Mouse (Mus musculus) stomach, postnatal 0 days (tissue): Measurements from ENCODE around the gene Prpf6. TPM values are rescaled to one million over a fixed set of nuclear protein-coding genes. Genes with fewer than 3 reads are reported as not detected.

ENCODE experiments used
- ATAC-seq: fragments of 200-750 bp; cut with Nextera tagmentation; 2 replicates; pipeline ENCODE4 v1.8.0; 2017; ENCODE audit not compliant: low FRiP score, low TSS enrichment
- DNase-seq: peaks from one replicate; pipeline ENCODE4 v3.0.0-alpha.2; 2016; ENCODE audit warnings: low spot score
- H3K27ac ChIP-seq: fragments of 300-500 bp; sonication (generic); replicated peaks from 2 replicates; pipeline ENCODE4 v1.5.1; 2014; ENCODE audit warnings: mild to moderate bottlenecking, control low read depth
- H3K27me3 ChIP-seq: fragments of 300-500 bp; sonication (generic); 2 replicates; pipeline ENCODE4 v1.6.1; 2014; ENCODE audit warnings: low read length; ENCODE audit not compliant: control insufficient read depth, insufficient read depth
- H3K36me3 ChIP-seq: fragments of 300-500 bp; sonication (generic); 2 replicates; pipeline ENCODE4 v1.6.1; 2014; ENCODE audit warnings: low read length, mixed read lengths; ENCODE audit not compliant: control insufficient read depth, insufficient read depth
- H3K4me1 ChIP-seq: fragments of 300-500 bp; sonication (generic); replicated peaks from 2 replicates; pipeline ENCODE4 v1.6.1; 2014; ENCODE audit warnings: antibody characterized with exemption; ENCODE audit not compliant: control insufficient read depth, insufficient read depth
- H3K4me2 ChIP-seq: fragments of 300-500 bp; sonication (generic); replicated peaks from 2 replicates; pipeline ENCODE4 v1.6.1; 2014; ENCODE audit warnings: low read depth, mild to moderate bottlenecking, control low read depth, moderate library complexity
- H3K4me3 ChIP-seq: fragments of 300-500 bp; sonication (generic); 2 replicates; pipeline ENCODE4 v1.5.1; 2014; ENCODE audit warnings: low read depth, low read length, control low read depth
- H3K9ac ChIP-seq: fragments of 300-500 bp; sonication (generic); 2 replicates; pipeline ENCODE4 v1.6.1; 2014; ENCODE audit warnings: mild to moderate bottlenecking, low read length, control low read depth, mixed read lengths
- H3K9me3 ChIP-seq: fragments of 300-500 bp; sonication (generic); 2 replicates; pipeline ENCODE4 v1.6.1; 2016; ENCODE audit warnings: low read length; ENCODE audit not compliant: control insufficient read depth
- CTCF ChIP-seq: IDR thresholded peaks from 2 replicates; pipeline ENCODE4 v1.5.1; 2016; ENCODE audit warnings: antibody characterized with exemption, low read depth, mild to moderate bottlenecking, moderate library complexity
- EP300 ChIP-seq: optimal IDR thresholded peaks from 2 replicates; pipeline ENCODE3; 2016; ENCODE audit warnings: antibody characterized with exemption
- WGBS: fragments of 180-500 bp; shearing (Covaris S2); extraction: QIAGEN DNeasy Blood & Tissue Kit; methylation state at CpG from one replicate; pipeline ENCODE4 v1.1.7; 2014; 5-methylcytosine and 5-hydroxymethylcytosine counted together
- microRNA-seq: library from miRNA; unstranded; fragments of <30 nt; microRNA quantifications from one replicate; pipeline ENCODE4, GENCODE M21; 2016
- polyA plus RNA-seq: library from polyadenylated mRNA; unstranded; fragments of >200 nt; fragmentation: Nextera tagmentation; extraction: Ambion mirVana; gene quantifications from 2 replicates; pipeline ENCODE4 v1.2.1, GENCODE M21; 2015

Prpf6 gene
- polyA plus RNA-seq, 1 experiment from 2014 or later = 28.3 TPM

GRCm38 (mm10) chr2:181694581-181694980 is 102.9 kb downstream of the Prpf6 start:
- Histone ChIP-seq H3K4me3 (no peak overlapping the region), H3K9me3 (no peaks in the 10 kb centered on the region)
- no peak for ATAC-seq

GRCm38 (mm10) chr2:181695776-181696175 is 104.1 kb downstream of the Prpf6 start:
- no peak overlapping the region for H3K27ac ChIP-seq
- no peaks in the 10 kb centered on the region for H3K36me3 ChIP-seq
- no peak overlapping the region for H3K4me3 ChIP-seq
- 72% methylated on average over 1 of the region's 1 CpGs for WGBS
- no peak for ATAC-seq
- H3K9ac ChIP-seq = no peak overlapping the region
- no peak for TF ChIP-seq CTCF
- TF ChIP-seq EP300 = no peak
- H3K4me1 ChIP-seq = peaks cover 2% of the 10 kb centered on the region; the same call in 1 of the 2 replicates
- H3K4me2 ChIP-seq = no peak overlapping the region
- no peaks in the 10 kb centered on the region for H3K27me3 ChIP-seq
- peak; percentile 10 for DNase-seq
- H3K9me3 ChIP-seq = no peaks in the 10 kb centered on the region

More at GRCm38 (mm10) chr2:181694581-181694980, 102.9 kb downstream of the Prpf6 start:
- Histone ChIP-seq H3K4me2 (no peak overlapping the region), H3K27ac (no peak overlapping the region), H3K36me3 (no peaks in the 10 kb centered on the region), H3K9ac (no peak overlapping the region), H3K27me3 (no peaks in the 10 kb centered on the region), H3K4me1 (peaks cover 2% of the 10 kb centered on the region; the same call in 1 of the 2 replicates)
- peak; percentile 11 for DNase-seq
- WGBS = 87% methylated on average over 3 of the region's 3 CpGs
- TF ChIP-seq CTCF (no peak), EP300 (no peak)

DNA sequence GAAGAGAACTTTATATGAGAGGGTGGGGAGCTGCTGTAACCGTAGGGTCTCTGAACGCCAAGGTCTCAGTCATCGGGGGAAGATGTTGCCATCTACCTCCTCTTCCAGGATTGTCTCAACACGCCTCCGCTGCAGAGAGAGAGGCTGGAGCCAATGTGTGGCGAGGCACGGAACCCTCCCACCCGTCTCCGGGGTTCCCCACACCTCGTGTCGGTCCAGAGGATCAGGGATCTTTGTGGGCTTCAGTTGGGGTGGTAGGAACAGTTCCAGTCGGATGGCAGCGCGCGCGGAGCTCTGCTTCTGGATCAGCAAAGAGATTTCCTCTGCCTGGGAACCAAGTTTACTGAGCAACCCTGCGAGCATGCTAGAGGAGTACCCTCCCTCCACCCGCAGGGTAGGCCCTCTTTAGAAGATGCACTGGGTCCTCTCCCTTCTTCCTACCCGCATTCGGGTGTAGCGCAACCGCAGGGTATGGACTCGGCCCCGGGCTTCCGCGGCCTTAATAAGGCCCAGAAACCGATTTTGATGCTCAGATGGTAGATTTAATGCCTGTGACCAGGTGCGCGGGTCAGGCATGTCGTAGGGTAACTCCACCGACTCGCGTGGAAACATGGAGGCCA is 105.2 kb downstream of the Prpf6 start:
- H3K4me1 ChIP-seq = peaks cover 2% of the 10 kb centered on the region; the same call in 1 of the 2 replicates
- no peaks in the 10 kb centered on the region for H3K36me3 ChIP-seq
- H3K9me3 ChIP-seq = no peaks in the 10 kb centered on the region
- H3K4me3 ChIP-seq = no peak overlapping the region
- no peak for ATAC-seq
- peak; percentile 8 for DNase-seq
- H3K27ac ChIP-seq = no peak overlapping the region
- WGBS = 76% methylated on average over 33 of the region's 33 CpGs
- H3K4me2 ChIP-seq = no peak overlapping the region
- no peaks in the 10 kb centered on the region for H3K27me3 ChIP-seq
- no peak overlapping the region for H3K9ac ChIP-seq
- TF ChIP-seq CTCF (no peak), EP300 (no peak)

- DNase-seq (peak; percentile 12), ATAC-seq (no peak)
- TF ChIP-seq CTCF = no peak
Measured at GRCm38 (mm10) chr2:181698241-181698640, 106.6 kb downstream of the Prpf6 start, which contains the start of gene Lkaaear1. Lkaaear1 (minus strand) TSS chr2:181698442.

More at GRCm38 (mm10) chr2:181698241-181698640, 106.6 kb downstream of the Prpf6 start, which contains the start of gene Lkaaear1:
- H3K9me3 ChIP-seq = no peaks in the 10 kb centered on the region
- WGBS = 52% methylated on average over 5 of the region's 5 CpGs
- H3K4me3 ChIP-seq = no peak within 1 kb of the TSS
- H3K9ac ChIP-seq = no peak within 1 kb of the TSS
- H3K4me2 ChIP-seq = no peak within 1 kb of the TSS
- H3K27ac ChIP-seq = no peak within 1 kb of the TSS
- H3K27me3 ChIP-seq = no peaks in the 10 kb centered on the region
- H3K4me1 ChIP-seq = no peaks in the 10 kb centered on the region
- no peaks in the 10 kb centered on the region for H3K36me3 ChIP-seq

Small RNA genes within 50 kb of the gene (microRNA-seq; reads per million reads assigned to microRNA genes)
- not detected for gene Mir7006

Other genes starting within 250 kb of the Prpf6 start
- 15.5 and 18.2 TPM in 2 replicates for gene Zgpat, start 226.9 kb upstream of the Prpf6 start, polyA plus RNA-seq
- gene Arfrp1, start 226.5 kb upstream of the Prpf6 start, polyA plus RNA-seq = 30.1 and 33.7 TPM in 2 replicates
- gene Lime1, start 211.8 kb upstream of the Prpf6 start, polyA plus RNA-seq = 8.3 and 8.8 TPM in 2 replicates
- gene Zbtb46, start 132.4 kb upstream of the Prpf6 start, polyA plus RNA-seq = 2.4 TPM in 2 replicates
- 0.08 and 0.15 TPM in 2 replicates for gene Abhd16b, start 98.7 kb upstream of the Prpf6 start, polyA plus RNA-seq
- gene Tpd52l2, start 94.7 kb upstream of the Prpf6 start, polyA plus RNA-seq = 98.0 and 104 TPM in 2 replicates
- 50.2 and 52.7 TPM in 2 replicates for gene Dnajc5, start 71.4 kb upstream of the Prpf6 start, polyA plus RNA-seq
- gene Uckl1, start 7.0 kb upstream of the Prpf6 start, polyA plus RNA-seq = 37.1 and 39.7 TPM in 2 replicates
- 15.9 and 18.3 TPM in 2 replicates for gene Zfp512b, start 935 bp downstream of the Prpf6 start, polyA plus RNA-seq
- 22.9 and 26.8 TPM in 2 replicates for gene Samd10, start 7.3 kb downstream of the Prpf6 start, polyA plus RNA-seq
- not detected in 2 replicates for gene Gm29797, start 65.2 kb downstream of the Prpf6 start, polyA plus RNA-seq
- gene Sox18, start 79.8 kb downstream of the Prpf6 start, polyA plus RNA-seq = 14.0 and 14.1 TPM in 2 replicates
- gene Tcea2, start 88.4 kb downstream of the Prpf6 start, polyA plus RNA-seq = 12.7 and 13.4 TPM in 2 replicates
- gene Rgs19, start 102.1 kb downstream of the Prpf6 start, polyA plus RNA-seq = 20.0 and 24.6 TPM in 2 replicates
- gene Lkaaear1, start 106.6 kb downstream of the Prpf6 start, polyA plus RNA-seq = not detected in 2 replicates
- gene Oprl1, start 123.1 kb downstream of the Prpf6 start, polyA plus RNA-seq = 0.52 and 0.80 TPM in 2 replicates
- gene Myt1, start 171.5 kb downstream of the Prpf6 start, polyA plus RNA-seq = 0.29 and 0.40 TPM in 2 replicates
- gene Pcmtd2, start 246.0 kb downstream of the Prpf6 start, polyA plus RNA-seq = 16.4 and 18.6 TPM in 2 replicates